Mouse (Mus musculus): ENCODE results near the gene Rnasek.

- no peak for TF ChIP-seq POLR2A (IDR thresholded peaks at IDR 0.05; ENCODE audit: borderline replicate concordance, insufficient read depth, low read length)
- TF ChIP-seq CTCF (IDR thresholded peaks at IDR 0.05; ENCODE audit: borderline replicate concordance, insufficient read depth, low read depth, low read length): no peak
These were observed 44.0 kb upstream of the Rnasek start for GRCm38 (mm10) chr11:70283666-70284065.
